Mouse (Mus musculus) C2C12 (cell line): Measurements from ENCODE around the gene Traf2.

ENCODE experiments used
- CEBPB ChIP-seq: IDR thresholded peaks from one replicate; pipeline ENCODE4 v1.6.1; 2011; ENCODE audit warnings: low read depth, mild to moderate bottlenecking, control low read depth, moderate library complexity
- CTCF ChIP-seq: IDR thresholded peaks from one replicate; pipeline ENCODE4 v1.5.1; 2011; ENCODE audit not compliant: control insufficient read depth, insufficient read depth, insufficient read length
- FOSL1 ChIP-seq: IDR thresholded peaks from one replicate; pipeline ENCODE4 v1.8.0; 2011; ENCODE audit warnings: mild to moderate bottlenecking, low read length; ENCODE audit not compliant: poor library complexity, insufficient read depth, severe bottlenecking
- MAX ChIP-seq: IDR thresholded peaks from one replicate; pipeline ENCODE4 v1.6.1; 2011; ENCODE audit warnings: mild to moderate bottlenecking, control low read depth
- MYOD1 ChIP-seq: IDR thresholded peaks from one replicate; pipeline ENCODE4 v1.6.1; 2011; ENCODE audit warnings: low read depth; ENCODE audit not compliant: control insufficient read depth, insufficient read length
- MYOG ChIP-seq: IDR thresholded peaks from one replicate; pipeline ENCODE4 v1.6.1; 2011; ENCODE audit not compliant: control insufficient read depth, insufficient read length; ENCODE audit errors: extremely low read depth
- USF1 ChIP-seq: IDR thresholded peaks from one replicate; pipeline ENCODE4 v1.6.1; 2011; ENCODE audit warnings: low read depth, mild to moderate bottlenecking, control low read depth, moderate library complexity

GRCm38 (mm10) chr2:25496462-25496861 lies 50.3 kb downstream of the Traf2 start:
- TF ChIP-seq CTCF (peak; percentile 21), FOSL1 (no peak), MAX (no peak), MYOG (no peak), MYOD1 (no peak), USF1 (no peak), CEBPB (no peak)
